Mouse (Mus musculus): ENCODE measurements around the gene Zfp385a.

GRCm38 (mm10) chr15:103295851-103296250, 44.0 kb downstream of the Zfp385a start:
- TF ChIP-seq POLR2A (IDR thresholded peaks at IDR 0.05; ENCODE audit: low read depth, low read length) (no peak), CTCF (IDR thresholded peaks at IDR 0.05; ENCODE audit: extremely low read depth, insufficient read depth, insufficient read length, insufficient replicate concordance) (no peak)
